Mouse (Mus musculus) frontal cortex, adult (tissue): ENCODE results near the gene Olfr129.

ENCODE experiments used
- ATAC-seq: cut with Nextera tagmentation; 2 replicates; pipeline ENCODE4 v1.9.2; 2017; ENCODE audit warnings: mild to moderate bottlenecking, moderate library complexity, mixed read lengths; ENCODE audit not compliant: low TSS enrichment

The Olfr129 gene

DNA sequence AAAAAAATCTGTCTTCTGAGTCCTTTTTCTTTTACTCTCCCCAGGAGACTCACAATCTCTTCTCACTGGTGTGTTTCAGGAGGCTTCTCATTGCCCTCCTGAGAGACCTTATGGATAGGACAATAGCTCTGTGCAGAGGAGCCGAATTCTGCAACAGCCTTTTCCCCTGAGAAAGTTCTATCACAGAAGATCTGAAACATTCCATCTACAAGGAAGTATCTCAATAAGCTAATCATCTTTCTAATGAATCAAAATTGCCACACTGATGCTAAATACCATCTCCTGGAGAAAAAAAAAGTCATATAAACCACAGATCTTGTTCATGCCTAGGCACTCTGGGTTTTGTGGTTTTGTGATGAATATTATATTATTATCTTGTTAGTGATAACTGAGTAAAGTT lies at the start of gene Olfr129:
TSS of gene Olfr129 (minus strand) at position 101 of the 400 bp plus-strand sequence.
- ATAC-seq: no peak

DNA sequence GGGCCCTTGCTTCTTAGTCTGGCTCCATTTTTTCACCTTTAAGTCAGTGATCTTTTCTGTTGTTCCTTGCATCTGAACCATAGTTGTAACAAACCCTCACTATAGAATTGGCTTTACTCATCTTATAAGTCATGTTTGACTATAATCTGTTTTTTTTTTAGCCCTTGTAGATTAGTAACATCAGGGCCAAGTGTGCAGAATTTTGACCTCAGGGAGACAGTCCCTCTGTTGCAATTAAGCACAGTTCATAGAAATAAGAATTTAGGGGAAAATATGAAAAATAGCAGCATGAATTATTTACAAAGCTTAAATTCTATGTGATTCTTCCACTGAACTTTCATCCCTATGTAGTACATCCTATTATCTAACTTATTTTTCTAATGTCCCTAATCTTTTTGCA lies 28.7 kb upstream of the Olfr129 start, which contains the start of gene Olfr131:
TSS of gene Olfr131 (minus strand) at position 101 of the 400 bp plus-strand sequence.
- ATAC-seq: no peak

DNA sequence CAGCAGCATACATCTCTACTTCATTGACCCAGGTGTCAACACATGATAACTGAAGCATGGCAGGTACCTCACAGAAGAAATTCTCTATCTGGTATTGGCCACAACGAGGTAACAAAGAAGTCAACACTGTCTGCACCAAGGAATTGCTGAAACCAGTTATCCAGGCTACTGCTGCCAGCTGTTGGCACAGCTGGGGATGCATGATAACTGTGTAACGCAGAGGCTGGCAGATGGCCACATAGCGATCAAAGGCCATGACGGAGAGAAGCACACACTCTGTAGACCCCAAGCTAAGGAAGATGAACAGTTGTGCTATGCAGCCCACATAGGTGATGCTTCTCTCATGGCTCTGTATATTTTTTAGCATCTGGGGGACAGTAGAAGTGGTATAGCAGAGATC lies 22.5 kb upstream of the Olfr129 start:
- no peak for ATAC-seq

DNA sequence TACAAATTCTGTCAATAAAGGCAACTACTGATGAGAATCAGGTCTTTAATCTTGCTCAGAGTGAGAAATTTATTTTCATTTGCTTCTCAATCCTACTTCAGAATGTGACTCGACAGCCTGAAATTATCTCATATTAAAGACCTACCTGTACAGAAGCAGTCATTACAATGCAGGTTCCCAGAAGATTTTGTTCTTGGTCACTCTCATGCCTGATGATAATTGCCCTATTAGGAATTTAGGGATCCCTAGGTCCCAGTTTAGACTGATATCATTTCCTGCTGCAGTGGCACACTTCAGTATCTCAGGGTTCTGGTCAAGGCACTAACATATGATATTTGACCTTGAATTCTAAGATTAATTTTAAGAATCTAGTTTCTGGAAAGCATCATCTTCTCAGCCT lies 3.7 kb upstream of the Olfr129 start, which contains the start of gene Olfr130:
TSS of gene Olfr130 (plus strand) at position 301 of the 400 bp plus-strand sequence.
- ATAC-seq: no peak

DNA sequence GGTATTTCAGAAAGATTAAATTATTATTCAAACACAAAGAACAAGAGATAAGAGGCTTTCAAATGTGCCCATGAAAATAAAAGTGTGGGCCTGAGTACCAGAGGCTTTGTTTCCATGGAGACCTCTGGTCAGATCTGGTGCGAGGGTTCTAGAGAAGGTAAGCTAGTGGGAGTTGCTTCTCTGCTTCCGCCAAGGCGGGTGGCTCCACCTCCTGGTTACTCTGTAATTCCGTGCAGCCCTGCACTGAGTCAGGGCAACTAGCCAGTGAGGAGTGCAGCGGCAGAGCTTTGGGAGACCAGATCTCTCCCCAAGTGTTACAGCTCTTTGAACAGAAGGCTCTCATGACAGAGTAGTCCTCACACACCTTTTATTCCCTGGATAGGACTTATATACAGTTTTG lies 33.6 kb downstream of the Olfr129 start:
- ATAC-seq: no peak

DNA sequence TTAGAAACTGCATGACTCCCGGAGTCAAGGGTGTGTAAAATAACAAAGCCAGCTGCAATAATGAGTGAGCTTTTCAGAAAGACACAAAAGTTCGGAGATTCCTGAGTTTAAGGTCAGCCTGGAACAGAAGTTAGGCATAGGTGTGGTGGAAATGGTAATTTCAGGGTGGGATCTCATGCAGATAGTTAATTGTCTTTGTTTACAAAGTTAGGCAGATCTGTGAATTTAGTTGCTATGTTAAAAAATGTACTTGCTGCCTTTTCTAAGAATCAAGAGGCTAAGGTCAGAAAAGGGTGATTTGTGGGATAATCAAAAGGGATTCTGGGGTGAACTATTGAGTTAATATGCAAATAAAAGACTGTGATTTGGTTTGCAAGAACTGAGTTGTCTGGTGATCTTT lies 43.5 kb downstream of the Olfr129 start:
- ATAC-seq: no peak

DNA sequence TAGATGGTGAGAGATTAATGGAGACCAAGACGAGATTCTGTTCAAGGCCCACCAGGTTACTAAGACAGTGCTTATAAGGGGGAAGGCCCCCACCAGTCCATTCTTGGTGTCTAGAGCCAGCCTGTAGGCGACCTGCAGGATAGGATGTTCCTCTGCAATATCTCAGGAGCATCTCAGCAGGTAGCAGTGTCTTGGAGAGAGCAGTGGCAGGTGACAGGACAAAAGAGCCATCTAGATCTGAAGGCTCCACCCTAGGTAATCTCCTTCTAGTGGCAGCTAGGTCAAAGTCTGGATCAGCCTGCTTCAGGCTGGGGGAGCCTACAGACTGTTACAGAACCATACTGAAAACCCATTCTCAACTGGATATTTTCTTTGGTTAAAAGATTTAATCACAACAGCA lies 54.9 kb downstream of the Olfr129 start:
- no peak for ATAC-seq
